Mouse (Mus musculus): ENCODE data around the gene Il16. TPM values are rescaled to one million over a fixed set of nuclear protein-coding genes. Genes with fewer than 3 reads are reported as not detected.

The Il16 gene
- polyA plus RNA-seq, 1 experiment from 2014 or later, result 2.5 TPM

GRCm38 (mm10) chr7:83675545-83676254 is 69.8 kb downstream of the Il16 start:
- 35% methylated on average over 5 of the region's 5 CpGs for WGBS
- Histone ChIP-seq H3K4me2 (replicated peaks; ENCODE audit: low read depth, low read length) (no peak overlapping the region), H3K9me3 (ENCODE audit: control insufficient read depth, low read length) (no peaks in the 10 kb centered on the region), H3K4me1 (ENCODE audit: control insufficient read depth, insufficient read depth, low read length) (no peaks in the 10 kb centered on the region), H3K4me3 (ENCODE audit: low read length) (no peak overlapping the region), H3K27me3 (ENCODE audit: control insufficient read depth, insufficient read depth, low read length) (no peaks in the 10 kb centered on the region), H3K9ac (ENCODE audit: low read depth, low read length) (no peak overlapping the region), H3K36me3 (ENCODE audit: control insufficient read depth, insufficient read depth, low read length) (no peaks in the 10 kb centered on the region), H3K27ac (ENCODE audit: low read depth, low read length) (no peak overlapping the region)
- ATAC-seq (ENCODE audit: low FRiP score, low TSS enrichment), result no peak

GRCm38 (mm10) chr7:83671573-83671972 is 74.0 kb downstream of the Il16 start:
- Histone ChIP-seq H3K4me3 (ENCODE audit: low read length) (no peak overlapping the region), H3K27ac (ENCODE audit: low read depth, low read length) (no peak overlapping the region), H3K27me3 (ENCODE audit: control insufficient read depth, insufficient read depth, low read length) (no peaks in the 10 kb centered on the region), H3K9ac (ENCODE audit: low read depth, low read length) (no peak overlapping the region), H3K4me1 (ENCODE audit: control insufficient read depth, insufficient read depth, low read length) (no peaks in the 10 kb centered on the region), H3K9me3 (ENCODE audit: control insufficient read depth, low read length) (no peaks in the 10 kb centered on the region), H3K4me2 (replicated peaks; ENCODE audit: low read depth, low read length) (no peak overlapping the region), H3K36me3 (ENCODE audit: control insufficient read depth, insufficient read depth, low read length) (no peaks in the 10 kb centered on the region)
- WGBS, result 87% methylated on average over 6 of the region's 6 CpGs
- no peak for ATAC-seq (ENCODE audit: low FRiP score, low TSS enrichment)

GRCm38 (mm10) chr7:83668724-83669123 is 76.8 kb downstream of the Il16 start:
- H3K9ac ChIP-seq (ENCODE audit: low read depth, low read length), result no peak overlapping the region
- H3K9me3 ChIP-seq (ENCODE audit: control insufficient read depth, low read length), result no peaks in the 10 kb centered on the region
- no peak for ATAC-seq (ENCODE audit: low FRiP score, low TSS enrichment)
- H3K4me2 ChIP-seq (replicated peaks; ENCODE audit: low read depth, low read length), result no peak overlapping the region
- WGBS, result 22% methylated on average over 1 of the region's 1 CpGs
- H3K4me1 ChIP-seq (ENCODE audit: control insufficient read depth, insufficient read depth, low read length), result no peaks in the 10 kb centered on the region
- no peaks in the 10 kb centered on the region for H3K36me3 ChIP-seq (ENCODE audit: control insufficient read depth, insufficient read depth, low read length)
- no peaks in the 10 kb centered on the region for H3K27me3 ChIP-seq (ENCODE audit: control insufficient read depth, insufficient read depth, low read length)
- no peak overlapping the region for H3K27ac ChIP-seq (ENCODE audit: low read depth, low read length)
- no peak overlapping the region for H3K4me3 ChIP-seq (ENCODE audit: low read length)

- H3K4me1 ChIP-seq (ENCODE audit: control insufficient read depth, insufficient read depth, low read length), result no peaks in the 10 kb centered on the region
- H3K4me3 ChIP-seq (ENCODE audit: low read length), result no peak overlapping the region
- no peaks in the 10 kb centered on the region for H3K27me3 ChIP-seq (ENCODE audit: control insufficient read depth, insufficient read depth, low read length)
- no peak overlapping the region for H3K27ac ChIP-seq (ENCODE audit: low read depth, low read length)
- H3K36me3 ChIP-seq (ENCODE audit: control insufficient read depth, insufficient read depth, low read length), result no peaks in the 10 kb centered on the region
- no peak overlapping the region for H3K4me2 ChIP-seq (replicated peaks; ENCODE audit: low read depth, low read length)
- H3K9ac ChIP-seq (ENCODE audit: low read depth, low read length), result no peak overlapping the region
- no peak for ATAC-seq (ENCODE audit: low FRiP score, low TSS enrichment)
- H3K9me3 ChIP-seq (ENCODE audit: control insufficient read depth, low read length), result no peaks in the 10 kb centered on the region
- 87% methylated on average over 5 of the region's 5 CpGs for WGBS
Measured at GRCm38 (mm10) chr7:83667936-83668645, 77.4 kb downstream of the Il16 start.

GRCm38 (mm10) chr7:83666087-83666595 is 79.4 kb downstream of the Il16 start:
- H3K9me3 ChIP-seq (ENCODE audit: control insufficient read depth, low read length), result no peaks in the 10 kb centered on the region
- H3K4me3 ChIP-seq (ENCODE audit: low read length), result no peak overlapping the region
- H3K4me1 ChIP-seq (ENCODE audit: control insufficient read depth, insufficient read depth, low read length), result no peaks in the 10 kb centered on the region
- 64% methylated on average over 4 of the region's 4 CpGs for WGBS
- H3K36me3 ChIP-seq (ENCODE audit: control insufficient read depth, insufficient read depth, low read length), result no peaks in the 10 kb centered on the region
- H3K27me3 ChIP-seq (ENCODE audit: control insufficient read depth, insufficient read depth, low read length), result no peaks in the 10 kb centered on the region
- no peak overlapping the region for H3K4me2 ChIP-seq (replicated peaks; ENCODE audit: low read depth, low read length)
- H3K27ac ChIP-seq (ENCODE audit: low read depth, low read length), result no peak overlapping the region
- H3K9ac ChIP-seq (ENCODE audit: low read depth, low read length), result no peak overlapping the region
- no peak for ATAC-seq (ENCODE audit: low FRiP score, low TSS enrichment)

- no peaks in the 10 kb centered on the region for H3K4me1 ChIP-seq (ENCODE audit: control insufficient read depth, insufficient read depth, low read length)
- H3K4me3 ChIP-seq (ENCODE audit: low read length), result no peak overlapping the region
- no peak for ATAC-seq (ENCODE audit: low FRiP score, low TSS enrichment)
- WGBS, result 83% methylated on average over 6 of the region's 6 CpGs
- no peaks in the 10 kb centered on the region for H3K27me3 ChIP-seq (ENCODE audit: control insufficient read depth, insufficient read depth, low read length)
- no peaks in the 10 kb centered on the region for H3K9me3 ChIP-seq (ENCODE audit: control insufficient read depth, low read length)
- H3K36me3 ChIP-seq (ENCODE audit: control insufficient read depth, insufficient read depth, low read length), result no peaks in the 10 kb centered on the region
- H3K4me2 ChIP-seq (replicated peaks; ENCODE audit: low read depth, low read length), result no peak overlapping the region
- H3K27ac ChIP-seq (ENCODE audit: low read depth, low read length), result no peak overlapping the region
- no peak overlapping the region for H3K9ac ChIP-seq (ENCODE audit: low read depth, low read length)
Measured at GRCm38 (mm10) chr7:83662711-83663375, 82.7 kb downstream of the Il16 start.

GRCm38 (mm10) chr7:83661763-83662162 is 83.8 kb downstream of the Il16 start:
- WGBS, result 96% methylated on average over 3 of the region's 3 CpGs

GRCm38 (mm10) chr7:83661031-83661430 is 84.5 kb downstream of the Il16 start:
- WGBS, result 89% methylated on average over 10 of the region's 10 CpGs
- H3K9ac ChIP-seq (ENCODE audit: low read depth, low read length), result no peak overlapping the region
- no peak for ATAC-seq (ENCODE audit: low FRiP score, low TSS enrichment)
- H3K27me3 ChIP-seq (ENCODE audit: control insufficient read depth, insufficient read depth, low read length), result no peaks in the 10 kb centered on the region
- H3K36me3 ChIP-seq (ENCODE audit: control insufficient read depth, insufficient read depth, low read length), result no peaks in the 10 kb centered on the region
- no peak overlapping the region for H3K27ac ChIP-seq (ENCODE audit: low read depth, low read length)
- H3K4me1 ChIP-seq (ENCODE audit: control insufficient read depth, insufficient read depth, low read length), result no peaks in the 10 kb centered on the region
- no peaks in the 10 kb centered on the region for H3K9me3 ChIP-seq (ENCODE audit: control insufficient read depth, low read length)
- no peak overlapping the region for H3K4me3 ChIP-seq (ENCODE audit: low read length)
- H3K4me2 ChIP-seq (replicated peaks; ENCODE audit: low read depth, low read length), result no peak overlapping the region

More at GRCm38 (mm10) chr7:83661763-83662162, 83.8 kb downstream of the Il16 start:
- H3K4me1 ChIP-seq (ENCODE audit: control insufficient read depth, insufficient read depth, low read length), result no peaks in the 10 kb centered on the region
- no peak overlapping the region for H3K27ac ChIP-seq (ENCODE audit: low read depth, low read length)
- no peak for ATAC-seq (ENCODE audit: low FRiP score, low TSS enrichment)
- no peak overlapping the region for H3K4me3 ChIP-seq (ENCODE audit: low read length)
- H3K9ac ChIP-seq (ENCODE audit: low read depth, low read length), result no peak overlapping the region
- H3K9me3 ChIP-seq (ENCODE audit: control insufficient read depth, low read length), result no peaks in the 10 kb centered on the region
- H3K27me3 ChIP-seq (ENCODE audit: control insufficient read depth, insufficient read depth, low read length), result no peaks in the 10 kb centered on the region
- no peak overlapping the region for H3K4me2 ChIP-seq (replicated peaks; ENCODE audit: low read depth, low read length)
- H3K36me3 ChIP-seq (ENCODE audit: control insufficient read depth, insufficient read depth, low read length), result no peaks in the 10 kb centered on the region

- Histone ChIP-seq H3K4me1 (ENCODE audit: control insufficient read depth, insufficient read depth, low read length) (no peaks in the 10 kb centered on the region), H3K27me3 (ENCODE audit: control insufficient read depth, insufficient read depth, low read length) (no peaks in the 10 kb centered on the region), H3K9me3 (ENCODE audit: control insufficient read depth, low read length) (no peaks in the 10 kb centered on the region), H3K9ac (ENCODE audit: low read depth, low read length) (no peak overlapping the region), H3K4me3 (ENCODE audit: low read length) (no peak overlapping the region), H3K36me3 (ENCODE audit: control insufficient read depth, insufficient read depth, low read length) (no peaks in the 10 kb centered on the region), H3K4me2 (replicated peaks; ENCODE audit: low read depth, low read length) (no peak overlapping the region), H3K27ac (ENCODE audit: low read depth, low read length) (no peak overlapping the region)
- WGBS, result 88% methylated on average over 11 of the region's 11 CpGs
- no peak for ATAC-seq (ENCODE audit: low FRiP score, low TSS enrichment)
Measured at GRCm38 (mm10) chr7:83660273-83660691, 85.2 kb downstream of the Il16 start.

All from kidney, embryonic 14.5 days (tissue).